Mouse (Mus musculus) liver, postnatal 0 days (tissue): ENCODE results near the gene Ptprd.

Experiments
- CTCF ChIP-seq: sonication (generic); IDR thresholded peaks from 2 replicates; pipeline ENCODE4 v1.5.1; 2016; ENCODE audit warnings: antibody characterized with exemption, low read depth
- EP300 ChIP-seq: IDR thresholded peaks from 2 replicates; pipeline ENCODE4 v1.6.1; 2016; ENCODE audit warnings: antibody characterized with exemption, low read depth, mild to moderate bottlenecking

- TF ChIP-seq CTCF (no peak), EP300 (no peak)
These were observed 2073.9 kb downstream of the Ptprd start for GRCm38 (mm10) chr4:76137901-76138300.
